Mouse (Mus musculus): ENCODE results near the gene Tnf. TPM values are rescaled to one million over a fixed set of nuclear protein-coding genes. Genes with fewer than 3 reads are reported as not detected.

Tnf gene
- polyA plus RNA-seq, 1 experiment from 2014 or later = 0.23 TPM

GRCm38 (mm10) chr17:35172445-35173234, 29.2 kb downstream of the Tnf start:
- Histone ChIP-seq H3K27me3 (replicated peaks; ENCODE audit: control insufficient read depth, insufficient read depth, low read length) (no peaks in the 10 kb centered on the region), H3K9me3 (ENCODE audit: control insufficient read depth, low read length) (no peaks in the 10 kb centered on the region), H3K4me2 (ENCODE audit: low read depth, low read length) (no peak overlapping the region), H3K27ac (ENCODE audit: low read length) (peak overlapping the region; percentile 33; the same call in 1 of the 2 replicates), H3K9ac (ENCODE audit: low read depth, low read length) (no peak overlapping the region), H3K36me3 (ENCODE audit: control insufficient read depth, insufficient read depth, low read length) (no peaks in the 10 kb centered on the region), H3K4me1 (ENCODE audit: control insufficient read depth, insufficient read depth, low read length) (0 out of 2 replicates have a peak, but pooled peaks cover 2% of the 10 kb centered on the region), H3K4me3 (ENCODE audit: low read length) (no peak overlapping the region)
- no peak for ATAC-seq
- whole genome bisulfite sequencing = 71% methylated on average over 11 of the region's 11 CpGs

- no peak for ATAC-seq
- Histone ChIP-seq H3K4me1 (ENCODE audit: control insufficient read depth, insufficient read depth, low read length) (peaks cover 9% of the 10 kb centered on the region), H3K27me3 (replicated peaks; ENCODE audit: control insufficient read depth, insufficient read depth, low read length) (no peaks in the 10 kb centered on the region), H3K4me3 (ENCODE audit: low read length) (no peak overlapping the region), H3K4me2 (ENCODE audit: low read depth, low read length) (no peak overlapping the region), H3K27ac (ENCODE audit: low read length) (no peak overlapping the region), H3K36me3 (ENCODE audit: control insufficient read depth, insufficient read depth, low read length) (no peaks in the 10 kb centered on the region), H3K9ac (ENCODE audit: low read depth, low read length) (no peak overlapping the region), H3K9me3 (ENCODE audit: control insufficient read depth, low read length) (no peaks in the 10 kb centered on the region)
- WGBS = 15% methylated on average over 4 of the region's 4 CpGs
Observed at GRCm38 (mm10) chr17:35168541-35169207, 33.1 kb downstream of the Tnf start.

DNA sequence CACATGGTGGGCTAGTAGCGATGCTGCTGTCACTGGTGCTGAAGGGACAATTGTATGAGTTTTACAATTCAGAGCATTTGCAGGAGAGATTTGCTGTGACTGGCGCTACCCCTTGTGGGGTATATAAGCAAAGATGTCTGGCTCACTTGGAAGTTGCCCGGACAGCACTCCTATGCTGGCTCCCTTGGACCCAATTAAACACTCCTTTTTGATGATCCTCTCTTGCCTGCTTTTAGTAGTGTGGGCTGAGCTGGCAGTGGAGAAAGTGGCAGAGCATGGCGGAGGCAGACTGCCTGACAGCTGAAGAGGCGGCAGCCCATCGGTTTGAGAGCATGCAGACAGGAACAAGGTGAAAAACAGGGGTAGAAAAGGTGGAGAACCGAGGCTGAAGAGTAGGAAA, 34.0 kb downstream of the Tnf start:
- Histone ChIP-seq H3K9ac (ENCODE audit: low read depth, low read length) (no peak overlapping the region), H3K36me3 (ENCODE audit: control insufficient read depth, insufficient read depth, low read length) (no peaks in the 10 kb centered on the region), H3K4me3 (ENCODE audit: low read length) (no peak overlapping the region), H3K9me3 (ENCODE audit: control insufficient read depth, low read length) (no peaks in the 10 kb centered on the region), H3K4me2 (ENCODE audit: low read depth, low read length) (no peak overlapping the region), H3K27me3 (replicated peaks; ENCODE audit: control insufficient read depth, insufficient read depth, low read length) (no peaks in the 10 kb centered on the region), H3K27ac (ENCODE audit: low read length) (no peak overlapping the region), H3K4me1 (ENCODE audit: control insufficient read depth, insufficient read depth, low read length) (peaks cover 12% of the 10 kb centered on the region)
- no peak for ATAC-seq
- WGBS = 88% methylated on average over 7 of the region's 7 CpGs

DNA sequence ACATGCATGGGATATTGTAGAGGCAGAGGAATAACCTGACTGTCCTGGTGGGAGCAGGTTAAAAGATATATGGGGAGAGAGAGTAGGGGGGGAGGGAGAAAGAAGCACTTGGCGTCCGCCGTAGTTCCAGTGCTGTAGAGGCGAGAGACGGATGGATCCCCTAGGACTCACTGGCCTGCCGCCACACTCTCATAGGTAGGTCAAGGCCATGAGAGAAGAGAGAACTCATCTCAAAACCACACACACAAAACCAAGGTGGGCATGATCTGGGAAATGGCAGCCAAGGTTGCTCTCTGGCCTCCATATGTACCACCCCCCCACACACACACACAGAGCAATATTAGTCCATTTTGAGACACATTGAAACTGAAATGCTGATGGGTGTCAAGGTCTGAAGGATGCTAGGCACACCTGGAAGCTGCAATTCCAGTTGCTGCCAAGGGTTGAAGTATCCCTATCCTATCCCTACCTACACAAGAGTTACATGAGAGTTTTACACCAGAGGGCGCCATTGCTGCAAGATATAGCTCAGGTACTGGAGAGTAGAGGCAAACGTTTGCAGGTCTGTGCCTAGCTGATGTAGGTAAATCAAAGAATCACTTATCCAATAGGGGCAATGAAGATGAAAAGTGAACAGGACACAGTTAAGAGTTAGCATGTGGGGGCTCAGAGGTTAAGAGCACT, 35.3 kb downstream of the Tnf start:
- no peak for ATAC-seq
- no peaks in the 10 kb centered on the region for H3K9me3 ChIP-seq (ENCODE audit: control insufficient read depth, low read length)
- H3K27me3 ChIP-seq (replicated peaks; ENCODE audit: control insufficient read depth, insufficient read depth, low read length) = no peaks in the 10 kb centered on the region
- peak overlapping the region; percentile 51; the same call in 1 of the 2 replicates for H3K4me2 ChIP-seq (ENCODE audit: low read depth, low read length)
- H3K9ac ChIP-seq (ENCODE audit: low read depth, low read length) = 0 out of 2 replicates have a peak overlapping the region, but pooled peaks have one; percentile 46
- 0 out of 2 replicates have a peak, but pooled peaks cover 3% of the 10 kb centered on the region for H3K36me3 ChIP-seq (ENCODE audit: control insufficient read depth, insufficient read depth, low read length)
- no peak overlapping the region for H3K27ac ChIP-seq (ENCODE audit: low read length)
- peaks cover 20% of the 10 kb centered on the region for H3K4me1 ChIP-seq (ENCODE audit: control insufficient read depth, insufficient read depth, low read length)
- H3K4me3 ChIP-seq (ENCODE audit: low read length) = peak overlapping the region; percentile 56; the same call in 1 of the 2 replicates
- 67% methylated on average over 8 of the region's 8 CpGs for WGBS

- peak; percentile 87 for ATAC-seq
- 20% methylated on average over 12 of the region's 12 CpGs for WGBS
Observed at GRCm38 (mm10) chr17:35165451-35166155, 36.2 kb downstream of the Tnf start.

GRCm38 (mm10) chr17:35164568-35165450, 37.0 kb downstream of the Tnf start, which contains the start of gene Prrc2a:
TSS of gene Prrc2a (minus strand) at chr17:35164897.
- H3K4me2 ChIP-seq (ENCODE audit: low read depth, low read length) = peak within 1 kb of the TSS; percentile 77
- no peaks in the 10 kb centered on the region for H3K9me3 ChIP-seq (ENCODE audit: control insufficient read depth, low read length)
- H3K27ac ChIP-seq (ENCODE audit: low read length) = peak within 1 kb of the TSS; percentile 99
- no peaks in the 10 kb centered on the region for H3K27me3 ChIP-seq (replicated peaks; ENCODE audit: control insufficient read depth, insufficient read depth, low read length)
- WGBS = under 1% methylated on average over 74 of the region's 89 CpGs
- H3K4me1 ChIP-seq (ENCODE audit: control insufficient read depth, insufficient read depth, low read length) = peaks cover 20% of the 10 kb centered on the region
- peak within 1 kb of the TSS; percentile 100 for H3K9ac ChIP-seq (ENCODE audit: low read depth, low read length)
- H3K36me3 ChIP-seq (ENCODE audit: control insufficient read depth, insufficient read depth, low read length) = peaks cover 17% of the 10 kb centered on the region
- H3K4me3 ChIP-seq (ENCODE audit: low read length) = peak within 1 kb of the TSS; percentile 99
- peak; percentile 98 for ATAC-seq

More at GRCm38 (mm10) chr17:35165451-35166155, 36.2 kb downstream of the Tnf start:
- Histone ChIP-seq H3K4me1 (ENCODE audit: control insufficient read depth, insufficient read depth, low read length) (peaks cover 20% of the 10 kb centered on the region), H3K27me3 (replicated peaks; ENCODE audit: control insufficient read depth, insufficient read depth, low read length) (no peaks in the 10 kb centered on the region), H3K9me3 (ENCODE audit: control insufficient read depth, low read length) (no peaks in the 10 kb centered on the region), H3K4me3 (ENCODE audit: low read length) (peak overlapping the region; percentile 56), H3K27ac (ENCODE audit: low read length) (peak overlapping the region; percentile 99), H3K9ac (ENCODE audit: low read depth, low read length) (peak overlapping the region; percentile 68), H3K36me3 (ENCODE audit: control insufficient read depth, insufficient read depth, low read length) (peaks cover 12% of the 10 kb centered on the region), H3K4me2 (ENCODE audit: low read depth, low read length) (peak overlapping the region; percentile 51)

DNA sequence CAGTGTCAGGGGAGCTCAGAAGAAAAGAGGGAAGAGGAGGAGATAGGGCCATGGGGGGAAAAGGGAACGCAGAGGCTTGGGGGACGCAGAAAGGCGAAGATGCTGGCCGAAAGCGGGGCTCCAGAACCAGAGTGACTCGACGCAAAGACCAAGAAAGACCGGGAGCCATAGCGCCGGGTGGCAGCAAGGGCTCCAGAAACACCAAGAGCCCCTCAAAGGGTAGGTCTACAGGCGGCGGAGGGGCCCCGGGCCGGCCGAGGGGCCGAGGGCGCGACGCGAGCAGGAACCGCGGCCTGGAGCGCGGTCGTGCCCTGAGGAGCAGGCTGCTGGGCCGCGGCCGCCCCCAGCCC, 37.6 kb downstream of the Tnf start:
- peak overlapping the region; percentile 93 for H3K27ac ChIP-seq (ENCODE audit: low read length)
- no peaks in the 10 kb centered on the region for H3K9me3 ChIP-seq (ENCODE audit: control insufficient read depth, low read length)
- peaks cover 20% of the 10 kb centered on the region for H3K4me1 ChIP-seq (ENCODE audit: control insufficient read depth, insufficient read depth, low read length)
- 0% methylated on average over 25 of the region's 28 CpGs for WGBS
- H3K36me3 ChIP-seq (ENCODE audit: control insufficient read depth, insufficient read depth, low read length) = peaks cover 23% of the 10 kb centered on the region
- peak overlapping the region; percentile 99 for H3K4me3 ChIP-seq (ENCODE audit: low read length)
- peak overlapping the region; percentile 100 for H3K9ac ChIP-seq (ENCODE audit: low read depth, low read length)
- ATAC-seq = no peak
- H3K4me2 ChIP-seq (ENCODE audit: low read depth, low read length) = peak overlapping the region; percentile 77
- no peaks in the 10 kb centered on the region for H3K27me3 ChIP-seq (replicated peaks; ENCODE audit: control insufficient read depth, insufficient read depth, low read length)

GRCm38 (mm10) chr17:35163326-35164081, 38.3 kb downstream of the Tnf start:
- no peak for ATAC-seq
- WGBS = 7% methylated on average over 8 of the region's 8 CpGs

More at GRCm38 (mm10) chr17:35163326-35164081, 38.3 kb downstream of the Tnf start:
- Histone ChIP-seq H3K4me2 (ENCODE audit: low read depth, low read length) (peak overlapping the region; percentile 77), H3K27me3 (replicated peaks; ENCODE audit: control insufficient read depth, insufficient read depth, low read length) (no peaks in the 10 kb centered on the region), H3K27ac (ENCODE audit: low read length) (peak overlapping the region; percentile 93), H3K9ac (ENCODE audit: low read depth, low read length) (peak overlapping the region; percentile 100), H3K36me3 (ENCODE audit: control insufficient read depth, insufficient read depth, low read length) (peaks cover 29% of the 10 kb centered on the region), H3K9me3 (ENCODE audit: control insufficient read depth, low read length) (no peaks in the 10 kb centered on the region), H3K4me1 (ENCODE audit: control insufficient read depth, insufficient read depth, low read length) (peaks cover 20% of the 10 kb centered on the region), H3K4me3 (ENCODE audit: low read length) (peak overlapping the region; percentile 99)
